Comparison of ENCODE assay signal across 7 mouse cellular contexts in the genomic region with DNA sequence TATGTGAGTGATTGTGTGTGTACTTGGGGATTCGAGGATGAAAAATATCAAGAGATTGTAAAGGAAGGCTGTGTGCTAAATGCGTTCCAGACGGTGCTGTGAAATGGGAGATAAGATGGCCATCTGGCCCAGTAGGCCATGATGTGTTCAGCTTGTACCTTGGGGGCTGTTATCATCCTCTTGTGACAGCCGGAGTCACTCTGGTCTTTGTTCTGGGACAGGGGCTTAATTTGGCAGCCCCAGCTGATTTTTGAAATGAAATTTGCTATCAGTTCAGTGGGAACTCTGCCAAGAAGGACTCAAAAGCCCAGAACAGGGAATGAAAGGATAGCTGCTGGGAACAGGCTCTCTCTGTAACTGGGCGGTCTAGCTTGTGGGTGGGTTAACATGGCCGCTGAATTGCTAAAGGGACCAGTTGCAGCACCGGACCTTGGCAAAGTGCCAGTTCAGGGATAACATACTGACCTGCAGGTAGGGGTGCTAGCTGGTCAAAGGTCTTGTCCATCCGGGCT.
A peak's percentile ranks its signal among the peaks of the same experiment; 100 is the strongest.
DNase-seq lines count a peak whose midpoint lies in the region; ATAC-seq lines count a peak whose summit lies in the region.

No protein-coding gene starts in this region.

- peak; percentile 51 for DNase-seq in brain, adult 2 months (ENCODE audit: low read depth, low spot score)
- DNase-seq in embryo, embryonic 11 days = peak; percentile 52
- DNase-seq in kidney, postnatal 10 days = peak; percentile 81
- no peak for DNase-seq in midbrain, embryonic 11.5 days (ENCODE audit: low spot score, missing footprints)
- DNase-seq in thymus, postnatal 4 days = no peak

- H3K4me1 ChIP-seq in heart, embryonic 16.5 days (ENCODE audit: control insufficient read depth, insufficient read depth, low read length) = peaks cover 63% of the 10 kb centered on the region
- peaks cover 3% of the 10 kb centered on the region for H3K4me1 ChIP-seq in midbrain, embryonic 11.5 days (ENCODE audit: control insufficient read depth, insufficient read depth, low read length)

- peaks cover 14% of the 10 kb centered on the region for H3K36me3 ChIP-seq in heart, embryonic 16.5 days (ENCODE audit: control insufficient read depth, insufficient read depth)
- H3K36me3 ChIP-seq in midbrain, embryonic 11.5 days (ENCODE audit: control insufficient read depth, insufficient read depth, low read length) = no peaks in the 10 kb centered on the region

- 0 out of 2 replicates have a peak, but pooled peaks cover 9% of the 10 kb centered on the region for H3K9me3 ChIP-seq in heart, embryonic 16.5 days (replicated peaks; ENCODE audit: control insufficient read depth, low read length)
- H3K9me3 ChIP-seq in midbrain, embryonic 11.5 days (ENCODE audit: control insufficient read depth, low read length) = no peaks in the 10 kb centered on the region

- ATAC-seq in heart, embryonic 16.5 days (replicated peaks; ENCODE audit: extremely low read depth, insufficient read depth, low FRiP score) = peak; percentile 70
- no peak for ATAC-seq in midbrain, embryonic 11.5 days (ENCODE audit: low FRiP score)
- no peak for ATAC-seq in erythroid progenitor cell, adult 5-6 weeks (replicated peaks; ENCODE audit: low FRiP score, poor library complexity, severe bottlenecking)

- H3K4me3 ChIP-seq in heart, embryonic 16.5 days (ENCODE audit: low read length) = no peak overlapping the region; the same call in 1 of the 2 replicates
- H3K4me3 ChIP-seq in midbrain, embryonic 11.5 days (ENCODE audit: low read depth, low read length) = no peak overlapping the region

- 14% methylated on average over 8 of the region's 8 CpGs for WGBS in heart, embryonic 16.5 days
- 77% methylated on average over 8 of the region's 8 CpGs for WGBS in midbrain, embryonic 11.5 days

- H3K4me2 ChIP-seq in heart, embryonic 16.5 days (ENCODE audit: low read depth, low read length) = peak overlapping the region; percentile 52
- H3K4me2 ChIP-seq in midbrain, embryonic 11.5 days = no peak overlapping the region

- H3K9ac ChIP-seq in heart, embryonic 16.5 days (ENCODE audit: low read length) = peak overlapping the region; percentile 59
- no peak overlapping the region for H3K9ac ChIP-seq in midbrain, embryonic 11.5 days (ENCODE audit: low read length)

- H3K27ac ChIP-seq in heart, embryonic 16.5 days (ENCODE audit: low read length) = peak overlapping the region; percentile 99
- peak overlapping the region; percentile 77 for H3K27ac ChIP-seq in midbrain, embryonic 11.5 days (ENCODE audit: low read depth, low read length)

- no peaks in the 10 kb centered on the region for H3K27me3 ChIP-seq in heart, embryonic 16.5 days (ENCODE audit: control insufficient read depth, insufficient read depth, low read length)
- no peaks in the 10 kb centered on the region for H3K27me3 ChIP-seq in midbrain, embryonic 11.5 days (ENCODE audit: control insufficient read depth, insufficient read depth, low read length)

Comparison
In these comparisons a context has a peak if more than half of its experiments do, and no peak if none do; other contexts are left out.
1. DNase-seq: peak in brain, adult 2 months (single experiment), embryo, embryonic 11 days (single experiment) and kidney, postnatal 10 days (single experiment); none in midbrain, embryonic 11.5 days (single experiment) and thymus, postnatal 4 days (single experiment).